Mouse (Mus musculus): ENCODE measurements at regions not wholly inside any gene's neighbourhood (a gene's known extent, or its start where the extent isn't known, plus 50 kb on each side); places are given as distances from the start of the nearest gene placed in this dataset.

- TF ChIP-seq CTCF (IDR thresholded peaks at IDR 0.05; ENCODE audit: insufficient read depth, low read length) (no peak), POLR2A (IDR thresholded peaks at IDR 0.05; ENCODE audit: borderline replicate concordance, extremely low read depth, low read depth, low read length) (no peak)
These were observed 141.5 kb upstream of the Jag1 start for GRCm38 (mm10) chr2:137257847-137258515.

Measured in lung, adult 2 months (tissue).